Mouse (Mus musculus) embryonic facial prominence, embryonic 11.5 days (tissue): ENCODE measurements around the gene Dph5. TPM values are rescaled to one million over a fixed set of nuclear protein-coding genes. Genes with fewer than 3 reads are reported as not detected.
A peak's percentile ranks its signal among the peaks of the same experiment; 100 is the strongest.

Source experiments
- ATAC-seq: fragments of 200-750 bp; cut with Nextera tagmentation; replicated peaks from 2 replicates; pipeline ENCODE4 v1.8.0; 2017; ENCODE audit warnings: low read depth; ENCODE audit not compliant: insufficient number of reproducible peaks, low FRiP score, low TSS enrichment
- DNase-seq: peaks from one replicate; pipeline ENCODE4 v3.0.0-alpha.2; 2015; ENCODE audit warnings: low spot score
- H3K27ac ChIP-seq: fragments of 300-500 bp; sonication (generic); replicated peaks from 2 replicates; pipeline ENCODE4 v1.5.1; 2014; ENCODE audit warnings: mild to moderate bottlenecking, low read depth, low read length, control low read depth
- H3K27me3 ChIP-seq: fragments of 300-500 bp; sonication (generic); 2 replicates; pipeline ENCODE4 v1.6.1; 2014; ENCODE audit warnings: mild to moderate bottlenecking, low read length, moderate library complexity, mixed read lengths; ENCODE audit not compliant: control insufficient read depth, insufficient read depth
- H3K36me3 ChIP-seq: fragments of 300-500 bp; sonication (generic); replicated peaks from 2 replicates; pipeline ENCODE4 v1.6.1; 2014; ENCODE audit warnings: low read depth, mild to moderate bottlenecking, low read length, moderate library complexity, mixed read lengths; ENCODE audit not compliant: control insufficient read depth, insufficient read depth
- H3K4me1 ChIP-seq: fragments of 300-500 bp; sonication (generic); 2 replicates; pipeline ENCODE4 v1.6.1; 2014; ENCODE audit warnings: low read length, mixed read lengths; ENCODE audit not compliant: control insufficient read depth, insufficient read depth
- H3K4me2 ChIP-seq: fragments of 300-500 bp; sonication (generic); 2 replicates; pipeline ENCODE4 v1.6.1; 2014; ENCODE audit warnings: low read depth, mild to moderate bottlenecking, control low read depth, low read length, moderate library complexity
- H3K4me3 ChIP-seq: fragments of 300-500 bp; sonication (generic); 2 replicates; pipeline ENCODE4 v1.5.1; 2014; ENCODE audit warnings: low read depth, low read length, control low read depth
- H3K9ac ChIP-seq: fragments of 300-500 bp; sonication (generic); replicated peaks from 2 replicates; pipeline ENCODE4 v1.6.1; 2014; ENCODE audit warnings: mild to moderate bottlenecking, control low read depth, low read length
- H3K9me3 ChIP-seq: fragments of 300-500 bp; sonication (generic); replicated peaks from 2 replicates; pipeline ENCODE4 v1.6.1; 2016; ENCODE audit warnings: mild to moderate bottlenecking, low read length, inconsistent platforms, mixed read lengths; ENCODE audit not compliant: control insufficient read depth
- WGBS: fragments of 180-500 bp; shearing (Covaris S2); extraction: QIAGEN DNeasy Blood & Tissue Kit; methylation state at CpG from one replicate; pipeline ENCODE4 v1.1.7; 2014; 5-methylcytosine and 5-hydroxymethylcytosine counted together
- polyA plus RNA-seq: library from polyadenylated mRNA; unstranded; fragments of >200 nt; fragmentation: Nextera tagmentation; extraction: Ambion mirVana; gene quantifications from 2 replicates; pipeline ENCODE4 v1.2.1, GENCODE M21; 2014

Gene Dph5
- polyA plus RNA-seq, 1 experiment from 2014 or later = 26.6 TPM

- ATAC-seq (peak; percentile 70; the same call in 1 of the 2 replicates), DNase-seq (peak; percentile 76)
- Histone ChIP-seq H3K4me2 (no peak overlapping the region), H3K9ac (no peak overlapping the region), H3K27ac (no peak overlapping the region), H3K4me3 (no peak overlapping the region), H3K4me1 (no peaks in the 10 kb centered on the region), H3K27me3 (no peaks in the 10 kb centered on the region), H3K36me3 (no peaks in the 10 kb centered on the region; the same call in 1 of the 2 replicates), H3K9me3 (no peaks in the 10 kb centered on the region)
- WGBS = 32% methylated on average over 4 of the region's 4 CpGs
Observed at GRCm38 (mm10) chr3:115962028-115962415, 74.4 kb downstream of the Dph5 start.

DNA sequence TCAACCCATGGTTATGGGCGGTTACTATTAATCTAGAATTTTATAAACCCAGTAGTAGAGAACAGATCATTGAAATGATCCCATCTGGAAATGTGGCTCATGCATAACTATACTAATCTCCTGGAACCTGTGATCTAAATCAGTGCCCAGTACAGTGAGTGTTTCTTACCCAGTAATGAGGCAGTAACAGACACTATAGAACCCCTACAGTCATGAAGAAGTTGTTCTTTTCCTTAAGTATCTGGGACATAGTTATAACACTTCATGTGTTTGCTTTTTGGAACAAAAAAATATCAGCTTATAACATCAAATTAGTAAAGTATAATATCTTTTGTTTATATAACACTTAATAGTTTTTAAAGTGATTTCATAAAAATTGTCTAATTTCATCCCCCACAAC is 76.0 kb downstream of the Dph5 start:
- H3K27ac ChIP-seq = no peak overlapping the region
- ATAC-seq (no peak), DNase-seq (no peak)
- H3K4me3 ChIP-seq = no peak overlapping the region
- no peak overlapping the region for H3K9ac ChIP-seq
- WGBS = 83% methylated on average over 1 of the region's 1 CpGs
- H3K36me3 ChIP-seq = no peaks in the 10 kb centered on the region
- H3K9me3 ChIP-seq = no peaks in the 10 kb centered on the region
- H3K4me1 ChIP-seq = no peaks in the 10 kb centered on the region
- H3K4me2 ChIP-seq = no peak overlapping the region
- H3K27me3 ChIP-seq = no peaks in the 10 kb centered on the region

GRCm38 (mm10) chr3:115964071-115964470 is 76.4 kb downstream of the Dph5 start:
- Histone ChIP-seq H3K4me3 (no peak overlapping the region), H3K27me3 (no peaks in the 10 kb centered on the region), H3K27ac (no peak overlapping the region), H3K9ac (no peak overlapping the region), H3K36me3 (no peaks in the 10 kb centered on the region), H3K4me1 (no peaks in the 10 kb centered on the region), H3K9me3 (no peaks in the 10 kb centered on the region), H3K4me2 (no peak overlapping the region)
- peak; percentile 60; the same call in 1 of the 2 replicates for ATAC-seq
- peak; percentile 50 for DNase-seq
- WGBS = 42% methylated on average over 5 of the region's 5 CpGs

GRCm38 (mm10) chr3:115968745-115969530 is 81.3 kb downstream of the Dph5 start:
- Histone ChIP-seq H3K4me3 (no peak overlapping the region), H3K4me1 (no peaks in the 10 kb centered on the region), H3K36me3 (no peaks in the 10 kb centered on the region), H3K9me3 (no peaks in the 10 kb centered on the region), H3K9ac (no peak overlapping the region), H3K27ac (no peak overlapping the region), H3K4me2 (no peak overlapping the region), H3K27me3 (no peaks in the 10 kb centered on the region)
- ATAC-seq (no peak), DNase-seq (no peak)
- WGBS = 91% methylated on average over 10 of the region's 10 CpGs

- Histone ChIP-seq H3K9ac (no peak overlapping the region), H3K4me1 (no peaks in the 10 kb centered on the region), H3K4me3 (no peak overlapping the region), H3K27me3 (no peaks in the 10 kb centered on the region), H3K4me2 (no peak overlapping the region), H3K9me3 (no peaks in the 10 kb centered on the region), H3K27ac (no peak overlapping the region), H3K36me3 (no peaks in the 10 kb centered on the region)
- 93% methylated on average over 20 of the region's 20 CpGs for WGBS
- DNase-seq = no peak
- ATAC-seq = no peak
Observed at GRCm38 (mm10) chr3:115971045-115971785, 83.6 kb downstream of the Dph5 start.

GRCm38 (mm10) chr3:115971891-115972646 is 84.4 kb downstream of the Dph5 start:
- H3K27ac ChIP-seq = no peak overlapping the region
- no peak for DNase-seq
- H3K27me3 ChIP-seq = no peaks in the 10 kb centered on the region
- H3K4me2 ChIP-seq = no peak overlapping the region
- no peak overlapping the region for H3K9ac ChIP-seq
- ATAC-seq = no peak
- WGBS = 96% methylated on average over 14 of the region's 14 CpGs
- H3K36me3 ChIP-seq = no peaks in the 10 kb centered on the region
- H3K9me3 ChIP-seq = no peaks in the 10 kb centered on the region
- no peak overlapping the region for H3K4me3 ChIP-seq
- H3K4me1 ChIP-seq = no peaks in the 10 kb centered on the region

DNA sequence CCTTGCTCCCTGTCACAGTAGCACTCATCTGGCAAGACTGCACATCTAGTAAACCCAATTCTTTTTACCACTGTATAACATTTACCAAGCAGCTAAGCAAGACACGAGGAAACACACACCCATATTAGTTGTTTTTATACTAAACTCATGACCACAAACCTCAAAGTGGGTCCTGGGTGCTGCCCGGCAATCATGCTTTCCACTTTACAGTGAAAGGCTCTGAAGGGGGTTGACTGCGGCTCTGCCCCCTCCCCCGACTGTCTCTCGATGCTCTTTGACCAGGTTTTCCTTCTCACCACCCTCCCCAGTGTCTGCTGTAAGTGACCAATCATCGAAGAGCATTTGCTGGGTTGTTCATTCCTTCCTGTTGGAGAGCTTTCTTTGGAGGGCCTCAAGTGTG is 86.6 kb downstream of the Dph5 start:
- ATAC-seq = no peak
- H3K4me1 ChIP-seq = no peaks in the 10 kb centered on the region
- no peak for DNase-seq
- 91% methylated on average over 6 of the region's 6 CpGs for WGBS
- no peaks in the 10 kb centered on the region for H3K36me3 ChIP-seq
- no peak overlapping the region for H3K4me2 ChIP-seq
- H3K27me3 ChIP-seq = no peaks in the 10 kb centered on the region
- no peak overlapping the region for H3K27ac ChIP-seq
- H3K9ac ChIP-seq = no peak overlapping the region
- no peaks in the 10 kb centered on the region for H3K9me3 ChIP-seq
- no peak overlapping the region for H3K4me3 ChIP-seq
